Mouse (Mus musculus) adrenal gland, postnatal 14 days (tissue): ENCODE measurements around the gene Tbl1x. TPM values are rescaled to one million over a fixed set of nuclear protein-coding genes. Genes with fewer than 3 reads are reported as not detected.

ENCODE experiments used
- DNase-seq: peaks from one replicate; pipeline ENCODE4 v3.0.0; 2021; ENCODE audit warnings: mixed read lengths
- total RNA-seq: library from RNA; stranded (reverse); gene quantifications from 2 replicates; pipeline ENCODE4 v1.2.3, GENCODE M21; 2021

The Tbl1x gene
- total RNA-seq, 1 experiment from 2014 or later: 64.3 TPM

DNA sequence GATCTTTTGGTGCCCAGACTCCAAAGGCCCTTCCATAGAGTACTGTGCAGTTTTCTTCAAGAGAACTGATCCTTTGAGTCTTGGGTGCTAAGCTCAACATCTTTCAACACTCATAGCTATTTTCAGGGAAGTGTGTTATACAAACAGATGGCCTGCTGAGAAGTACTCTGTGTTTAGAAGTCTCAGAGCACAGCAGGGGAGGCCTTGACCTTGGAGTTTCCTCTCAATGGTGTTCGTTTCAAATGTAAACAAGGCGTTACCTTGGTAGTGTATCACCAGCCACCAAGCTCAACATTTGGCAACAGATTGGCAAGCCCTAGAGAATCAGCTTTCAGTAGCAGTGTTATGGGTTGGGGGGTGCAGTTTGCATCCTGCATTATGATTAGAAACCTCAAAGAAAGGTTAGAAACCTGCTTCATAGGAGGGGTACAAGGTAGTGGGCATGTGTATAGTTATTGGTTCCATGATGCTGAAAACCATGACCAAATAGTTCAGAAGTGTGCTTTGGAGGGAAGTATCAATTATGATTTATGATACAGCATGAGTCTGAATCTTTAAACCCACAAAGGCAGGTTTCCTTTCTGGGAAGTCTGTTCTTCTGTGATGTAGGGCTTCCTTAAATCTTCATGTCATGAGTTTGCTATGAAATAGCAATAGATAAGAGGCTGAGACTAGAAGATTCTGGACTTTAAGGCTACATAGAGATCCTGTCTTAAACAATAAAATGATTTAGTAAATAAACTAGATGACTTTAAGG is 98.3 kb downstream of the Tbl1x start:
- DNase-seq: no peak

DNA sequence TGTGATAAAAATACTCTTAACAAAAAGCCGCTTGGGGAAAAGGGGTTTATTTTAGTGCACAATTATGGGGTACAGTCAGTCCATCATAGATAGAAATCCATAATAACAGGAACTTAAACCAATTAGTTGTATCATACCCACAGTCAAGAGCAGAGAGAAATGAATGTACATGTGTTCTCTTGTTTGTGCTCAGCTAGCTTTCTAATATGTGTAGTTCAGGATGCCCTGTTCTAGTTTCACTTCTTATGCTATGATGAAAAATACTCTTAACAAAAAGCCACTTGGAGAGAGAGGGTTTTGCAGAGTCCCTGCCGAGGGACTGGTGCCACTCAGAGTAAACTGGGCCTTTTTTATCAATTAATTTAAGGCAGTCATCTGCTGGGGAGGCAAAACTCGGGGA is 101.1 kb downstream of the Tbl1x start:
- no peak for DNase-seq

DNA sequence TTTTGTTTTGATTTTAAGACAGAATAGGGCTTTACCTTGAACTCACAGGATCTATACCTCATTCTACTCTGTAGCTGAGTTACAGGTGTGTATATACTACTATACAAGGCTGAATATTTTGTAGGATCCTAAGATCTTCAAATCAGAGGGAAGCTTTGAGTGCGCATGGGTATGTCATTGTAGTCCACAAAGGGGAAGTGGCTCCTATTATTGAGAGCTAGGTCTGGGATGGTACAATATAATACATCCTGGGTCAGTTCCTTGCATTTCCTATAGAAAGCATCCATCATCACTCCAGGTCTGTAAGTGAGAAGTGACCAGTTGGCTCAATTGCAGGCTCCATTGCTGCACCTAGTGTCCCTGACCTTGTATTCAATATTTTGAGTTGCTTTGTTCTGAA is 102.2 kb downstream of the Tbl1x start:
- DNase-seq: no peak

DNA sequence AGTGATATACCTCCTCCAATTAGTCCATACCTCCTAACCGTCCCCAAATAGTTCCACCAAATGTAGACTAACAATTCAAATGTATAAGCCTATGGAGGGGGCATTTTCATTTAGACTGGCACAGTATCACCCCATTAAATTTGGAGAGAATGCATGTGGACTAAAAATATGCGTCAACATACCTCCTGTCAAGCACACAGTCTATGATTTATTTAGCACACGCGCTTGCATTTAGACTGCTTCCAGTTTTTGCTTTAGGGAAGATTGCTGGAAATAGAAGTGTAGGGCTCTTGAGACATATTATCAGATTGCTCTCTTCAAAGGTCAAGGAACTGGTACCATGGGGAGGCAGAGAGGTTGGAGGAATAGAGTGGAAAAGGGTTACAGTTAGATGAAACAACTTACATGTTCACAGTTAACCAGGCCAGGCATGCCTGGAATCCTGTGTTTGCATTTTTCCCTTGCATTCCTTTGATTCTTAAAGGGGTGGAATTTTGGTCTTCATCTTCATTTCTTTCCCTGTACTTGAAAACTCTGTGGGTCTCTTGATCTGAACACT is 105.0 kb downstream of the Tbl1x start:
- no peak for DNase-seq

DNA sequence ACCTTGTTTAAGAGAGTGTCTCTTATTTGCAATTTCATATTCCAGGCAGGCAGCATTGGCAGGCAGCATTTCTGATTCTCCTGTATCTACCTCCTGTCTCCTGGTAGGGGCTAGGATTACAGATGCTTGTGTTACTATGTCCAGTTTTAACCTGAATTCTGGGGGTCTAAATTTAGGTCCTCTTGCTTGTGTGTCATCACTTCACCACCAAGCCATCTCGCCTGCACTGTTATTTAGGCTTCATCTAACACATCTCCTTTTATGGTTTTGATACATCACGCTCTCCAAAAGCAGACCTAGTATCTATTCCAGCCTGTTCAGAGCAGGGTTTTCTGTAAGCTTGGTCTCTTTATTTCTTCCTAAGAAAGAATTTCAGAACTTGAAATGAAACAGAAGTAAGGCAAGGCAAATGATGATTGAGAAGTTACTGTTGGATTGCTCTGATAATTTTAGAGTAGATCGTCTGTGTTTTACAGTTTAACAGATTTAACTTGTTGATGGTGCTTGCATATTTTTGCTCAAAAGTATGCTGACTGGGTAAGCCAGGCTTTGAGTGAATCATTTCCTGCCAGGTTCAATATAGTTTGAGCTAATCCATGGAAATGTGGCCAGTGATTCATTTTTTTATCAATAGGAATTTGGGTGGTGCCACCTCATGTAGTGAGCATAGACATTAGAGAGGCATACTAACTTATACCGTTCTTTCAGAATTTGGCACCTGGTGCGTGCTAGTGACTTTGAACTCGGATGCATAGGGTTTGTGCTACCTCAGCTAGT is 106.7 kb downstream of the Tbl1x start:
- DNase-seq: no peak

DNA sequence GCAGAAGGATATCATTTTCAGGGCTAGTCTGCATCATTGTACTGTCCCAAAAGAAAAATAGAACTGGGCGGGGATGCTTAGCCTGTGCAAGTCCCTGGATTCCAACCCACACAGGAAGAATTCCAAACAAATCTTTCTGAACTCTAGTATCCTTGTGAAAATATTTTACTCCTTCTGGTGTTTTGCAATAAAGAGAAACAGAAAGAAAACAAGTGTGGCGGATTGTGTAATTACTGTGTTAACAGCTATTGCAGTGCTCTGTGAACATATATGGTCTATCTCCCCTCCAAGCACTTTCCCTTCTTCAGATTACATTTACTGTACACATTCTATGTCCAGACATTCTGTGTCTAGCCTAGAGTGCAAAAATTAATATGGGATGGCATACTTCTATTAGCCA is 119.6 kb downstream of the Tbl1x start:
- no peak for DNase-seq

DNA sequence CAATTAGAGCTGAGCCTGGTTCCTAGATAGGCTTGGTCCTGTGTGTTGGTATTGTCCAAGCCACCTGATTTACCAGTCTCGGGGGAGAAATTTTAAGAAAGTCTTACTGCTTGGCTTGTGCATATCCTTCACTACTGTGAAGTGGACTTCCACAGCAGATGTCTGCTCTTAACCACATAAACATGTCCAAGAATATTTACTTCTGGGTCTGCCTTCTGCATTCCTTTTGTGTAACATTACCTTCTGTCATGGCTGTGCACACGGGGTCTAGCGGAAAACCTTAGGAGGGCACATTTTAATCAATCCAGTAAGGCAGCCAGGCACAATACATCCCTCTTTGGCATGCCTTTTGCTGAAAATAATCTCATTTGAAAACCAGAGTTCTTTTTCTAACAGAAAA is 125.7 kb downstream of the Tbl1x start:
- no peak for DNase-seq

DNA sequence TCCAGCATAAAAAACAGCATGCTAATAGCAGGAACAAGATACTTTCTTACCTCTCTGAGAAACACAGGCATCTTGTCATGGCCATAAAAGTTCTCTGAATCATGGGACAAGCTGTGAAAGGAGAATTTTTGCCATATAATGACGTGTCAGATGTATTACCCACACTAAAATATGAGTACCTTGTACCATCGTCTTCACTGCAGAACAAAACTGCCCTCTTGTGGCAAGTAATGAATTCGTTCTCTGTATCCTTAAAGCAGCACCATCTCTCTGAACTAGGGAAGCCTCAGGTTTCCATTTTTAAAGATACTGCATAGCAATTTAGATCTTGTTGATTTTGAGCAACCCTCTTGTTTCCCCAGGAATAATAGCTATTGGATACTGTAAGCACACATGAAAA is 127.3 kb downstream of the Tbl1x start:
- peak; percentile 49 for DNase-seq

DNA sequence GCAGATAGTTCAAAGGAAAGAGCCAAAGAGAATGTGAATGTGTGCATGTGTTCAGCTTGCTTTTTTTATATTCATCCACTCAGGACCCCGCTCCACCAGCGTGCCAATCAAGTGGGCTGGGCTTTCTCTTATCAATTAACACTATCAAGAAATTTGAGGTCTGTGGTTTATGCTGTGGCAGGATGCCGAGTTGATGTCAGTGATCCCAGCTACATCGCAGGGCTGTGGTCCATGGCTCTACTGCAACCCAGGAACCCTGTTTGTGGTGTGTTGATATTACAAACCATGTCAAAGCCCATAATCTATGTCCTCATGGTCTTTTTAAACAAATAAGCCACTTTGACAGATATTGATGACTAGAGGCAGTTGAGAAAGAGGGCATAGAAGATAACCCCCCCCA is 129.5 kb downstream of the Tbl1x start:
- DNase-seq: no peak

DNA sequence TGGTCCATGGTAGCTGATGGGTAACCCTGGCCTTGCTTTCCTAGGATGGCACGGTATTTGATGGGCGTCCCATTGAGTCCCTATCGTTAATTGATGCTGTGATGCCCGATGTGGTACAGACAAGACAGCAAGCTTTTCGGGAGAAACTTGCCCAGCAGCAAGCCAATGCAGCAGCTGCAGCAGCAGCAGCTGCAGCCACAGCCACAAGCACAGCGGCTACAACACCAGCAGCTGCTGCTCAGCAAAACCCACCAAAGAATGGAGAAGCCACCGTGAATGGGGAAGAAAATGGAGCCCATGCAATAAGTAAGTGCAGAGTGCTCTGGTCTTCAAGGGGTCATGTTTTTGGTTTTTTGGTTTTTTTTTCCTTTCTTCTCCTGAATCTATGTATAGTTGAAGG is 135.4 kb downstream of the Tbl1x start:
- no peak for DNase-seq

DNA sequence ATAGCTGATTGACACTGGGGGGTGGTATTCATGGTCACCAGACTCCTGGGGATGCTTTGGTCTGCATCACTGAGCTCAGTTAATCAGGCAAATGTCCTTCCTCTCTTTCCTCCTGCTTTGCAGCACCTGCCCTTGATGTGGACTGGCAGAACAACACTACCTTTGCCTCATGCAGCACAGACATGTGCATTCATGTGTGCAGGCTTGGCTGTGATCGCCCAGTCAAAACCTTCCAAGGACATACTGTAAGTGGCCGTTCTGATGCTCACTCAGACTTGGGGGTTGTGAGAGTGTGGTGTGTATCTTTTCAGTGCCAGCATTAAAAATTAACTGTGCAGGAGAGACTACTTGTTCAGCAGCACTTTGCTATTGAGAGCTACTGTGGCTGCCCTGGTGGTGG is 139.4 kb downstream of the Tbl1x start:
- DNase-seq: no peak

DNA sequence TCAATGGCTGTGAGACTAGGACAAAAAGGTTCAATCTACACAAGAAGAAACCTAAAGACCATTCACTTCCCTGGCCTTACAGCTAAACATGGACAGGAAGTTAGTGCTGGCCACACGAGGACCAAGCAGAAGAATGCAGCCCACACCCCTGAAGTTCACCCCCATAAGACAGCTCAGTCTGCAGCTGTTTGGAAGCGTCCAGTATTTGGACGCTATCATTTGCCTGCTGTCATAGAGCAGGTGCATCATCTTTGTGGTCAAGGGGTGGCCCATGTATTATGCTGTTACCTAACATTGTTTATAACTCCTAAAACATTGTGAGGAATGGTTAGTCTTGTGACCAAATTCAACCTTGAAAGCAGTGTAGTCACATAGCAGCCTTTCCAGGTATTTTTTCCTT is 151.2 kb downstream of the Tbl1x start:
- DNase-seq: no peak

DNA sequence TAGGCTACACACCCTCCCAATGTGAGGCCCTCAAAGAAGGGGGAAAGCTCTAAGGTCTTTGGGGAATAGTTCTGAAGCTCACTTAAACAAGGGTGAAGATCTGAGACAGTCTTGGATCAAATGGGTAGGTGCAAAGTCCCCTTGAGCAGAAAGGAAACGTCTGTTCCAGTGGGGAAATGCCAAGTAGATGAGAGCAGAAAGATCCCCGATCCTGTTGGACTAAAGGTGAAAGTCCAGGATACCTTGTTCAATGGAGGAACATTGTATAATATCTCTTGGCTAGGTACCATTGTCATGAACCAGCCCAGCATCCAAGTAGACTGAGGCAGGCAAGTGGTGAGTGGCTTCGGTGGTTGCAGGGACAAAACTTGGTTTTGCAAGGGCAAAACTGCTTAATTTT is 152.5 kb downstream of the Tbl1x start:
- no peak for DNase-seq

DNA sequence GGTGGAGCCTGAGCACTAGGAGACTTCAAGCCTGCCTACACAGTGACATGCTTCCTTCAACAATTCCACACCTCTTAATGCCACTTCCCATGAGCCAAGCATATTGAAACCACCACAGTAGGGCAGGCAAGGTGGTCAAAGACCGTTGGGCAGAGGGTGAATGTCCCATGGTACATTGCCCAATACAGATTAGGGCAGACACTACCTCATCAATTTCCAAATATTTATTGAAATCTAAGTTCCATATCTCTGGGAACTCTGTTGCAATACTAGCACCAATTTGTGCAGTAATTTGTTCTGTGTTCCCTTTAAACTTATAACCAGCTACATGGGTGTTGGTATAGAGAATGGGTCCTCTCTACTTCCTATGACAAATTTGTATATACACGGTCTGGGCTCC is 154.2 kb downstream of the Tbl1x start:
- no peak for DNase-seq

DNA sequence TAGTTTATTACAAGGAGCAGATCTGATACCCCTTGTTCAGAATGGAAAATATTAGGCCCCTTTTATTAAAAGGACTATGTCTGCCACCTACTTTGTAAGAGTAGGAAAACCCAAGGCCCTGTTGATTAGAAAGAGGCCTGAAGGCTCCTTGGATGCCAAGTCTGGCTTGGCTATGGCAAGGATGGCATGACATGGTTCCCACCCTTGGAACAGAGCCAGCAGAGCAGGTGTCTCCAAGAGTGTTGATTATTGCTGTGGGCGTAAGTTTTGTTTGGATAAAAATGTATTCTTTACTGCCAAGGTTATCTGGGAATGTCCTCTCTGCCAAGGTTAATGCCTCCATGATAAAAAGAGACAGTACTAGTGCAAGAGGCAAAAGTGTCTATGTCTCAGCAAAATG is 156.1 kb downstream of the Tbl1x start:
- no peak for DNase-seq

DNA sequence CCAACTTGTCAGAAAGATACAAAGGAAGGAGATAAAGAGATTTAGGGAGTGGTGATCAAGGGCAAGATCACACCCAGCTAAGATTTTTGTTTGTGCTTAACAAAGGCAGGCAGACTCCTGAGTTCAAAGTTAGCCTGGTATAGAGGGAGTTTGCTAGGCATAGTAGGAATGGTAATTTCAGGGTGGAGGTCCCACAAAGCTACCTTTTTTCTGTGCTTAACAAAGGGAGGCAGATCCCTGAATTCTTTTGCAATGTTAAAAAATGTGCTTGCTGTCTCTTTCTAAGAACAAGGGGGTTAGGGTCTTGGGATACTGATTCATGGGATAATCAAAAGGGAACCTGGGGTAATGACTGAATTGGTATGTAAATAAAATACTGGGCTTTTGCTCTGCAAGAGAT is 156.6 kb downstream of the Tbl1x start:
- DNase-seq: no peak

DNA sequence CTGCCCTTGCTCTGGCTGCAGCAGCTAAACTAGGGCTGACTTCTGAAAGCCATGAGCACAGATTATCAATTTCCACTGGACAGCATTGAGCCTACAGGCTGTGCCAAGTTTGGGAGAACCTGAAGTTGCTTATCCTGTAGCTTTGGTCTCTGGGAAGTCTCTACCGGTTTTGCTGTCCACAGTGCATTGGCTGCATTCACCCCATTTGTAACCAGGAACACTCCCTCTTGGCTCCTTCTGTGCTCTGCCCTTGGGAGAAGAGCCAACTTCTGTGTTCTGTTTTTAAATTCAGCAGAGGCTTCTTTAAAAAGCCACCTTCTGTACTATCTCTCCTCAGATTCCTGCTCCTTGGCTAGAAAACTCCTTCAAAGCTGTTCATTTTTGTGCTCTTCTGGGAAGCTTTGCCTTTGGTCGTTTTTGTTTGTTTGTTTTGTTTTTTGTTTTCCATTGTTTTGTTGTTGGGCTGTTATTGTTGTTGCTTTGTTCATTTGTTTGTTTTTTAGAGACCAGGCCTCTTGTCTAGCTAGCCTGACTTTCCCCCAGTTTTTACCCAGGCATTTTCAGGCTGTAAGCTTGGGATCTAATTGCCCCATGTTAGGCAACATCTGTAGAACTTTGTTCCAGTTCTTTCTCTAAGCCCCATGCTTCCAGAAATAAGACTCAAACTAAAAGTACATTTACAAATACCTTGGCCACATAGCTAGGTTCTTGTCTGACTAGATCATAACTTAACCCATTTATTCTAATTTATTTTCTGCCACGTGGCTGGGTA is 159.2 kb downstream of the Tbl1x start:
- DNase-seq: peak; percentile 58
